Mouse (Mus musculus) kidney, adult 9 months (tissue): ENCODE measurements at regions not wholly inside any gene's neighbourhood (a gene's known extent, or its start where the extent isn't known, plus 50 kb on each side); places are given as distances from the start of the nearest gene placed in this dataset.

Experiments
- DNase-seq: peaks from one replicate; pipeline ENCODE4 v3.0.0; 2022

DNA sequence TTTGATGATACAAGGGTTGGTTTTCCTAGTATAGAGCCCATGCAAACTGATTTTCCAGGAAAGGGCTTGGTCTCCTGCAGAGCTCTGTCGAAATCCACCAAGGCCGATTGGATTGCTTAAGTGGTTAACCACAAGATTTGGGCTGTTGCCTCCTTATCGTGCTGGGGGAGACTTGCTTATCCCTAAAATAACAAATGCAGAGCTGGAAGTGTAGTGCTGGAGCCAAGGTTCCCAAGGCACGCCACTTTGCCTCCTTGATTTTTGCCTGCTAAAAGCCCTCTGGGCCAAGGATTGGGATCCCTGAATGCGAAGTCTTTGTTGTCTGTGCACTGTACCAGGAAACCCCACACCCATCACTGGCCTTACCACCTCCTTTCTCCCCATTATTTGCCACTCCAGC is 52.8 kb upstream of the Tmem178 start:
- no peak for DNase-seq

DNA sequence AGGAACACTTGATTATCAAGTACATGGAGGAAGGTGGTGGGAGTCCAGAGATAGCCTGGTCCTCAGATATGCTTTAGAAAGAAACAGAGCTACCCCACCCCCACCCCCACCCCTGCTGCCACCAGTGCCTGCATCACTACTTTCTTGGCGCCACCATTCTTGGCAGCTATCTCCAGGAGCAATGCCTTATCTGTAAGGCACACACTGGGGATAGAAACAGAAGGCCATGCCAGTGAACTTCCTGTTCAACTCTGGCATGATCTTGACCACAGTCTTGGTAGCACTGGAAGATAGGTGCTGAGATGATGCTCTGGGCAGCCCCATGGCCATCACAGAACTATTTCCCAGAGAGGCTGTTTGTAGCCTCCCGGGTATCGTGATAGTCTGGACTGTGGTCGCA is 55.3 kb upstream of the Tmem178 start:
- no peak for DNase-seq

- DNase-seq = no peak
Observed at GRCm38 (mm10) chr17:80887749-80888119, 56.7 kb upstream of the Tmem178 start.

DNA sequence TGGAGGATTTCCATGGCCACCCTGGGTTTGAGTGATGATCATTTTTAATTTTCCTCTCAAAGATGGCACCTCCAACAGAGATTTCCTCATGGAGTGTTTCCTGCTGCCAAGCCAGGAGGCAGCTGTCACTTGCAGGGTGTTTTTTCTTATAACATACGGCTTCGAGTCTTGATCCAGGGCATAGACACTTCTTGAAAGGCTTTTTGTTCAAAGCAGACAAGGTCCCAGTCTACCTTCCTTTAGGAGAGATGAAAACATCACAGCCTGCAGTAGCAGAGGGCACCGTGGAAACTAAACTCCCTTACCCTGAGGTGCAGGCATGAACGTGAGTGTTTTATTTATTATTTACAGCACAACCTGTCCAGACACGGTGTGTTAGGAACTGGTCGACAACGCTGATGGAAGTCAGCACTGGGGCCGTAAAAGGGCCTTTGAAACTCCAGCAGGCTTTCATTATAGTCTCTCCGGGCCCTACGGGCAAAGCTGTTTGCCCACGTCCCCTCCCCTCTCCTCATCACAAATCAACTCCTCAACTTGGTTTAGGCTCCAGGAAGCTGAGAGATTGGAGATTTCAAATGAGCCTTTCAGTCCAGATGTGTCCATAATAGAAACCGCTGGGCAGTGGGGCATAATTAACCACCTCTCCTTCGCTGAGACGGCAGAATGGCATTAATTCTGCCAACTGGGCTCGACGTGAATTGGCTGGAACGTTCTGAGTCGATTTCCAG is 57.2 kb upstream of the Tmem178 start:
- no peak for DNase-seq

DNA sequence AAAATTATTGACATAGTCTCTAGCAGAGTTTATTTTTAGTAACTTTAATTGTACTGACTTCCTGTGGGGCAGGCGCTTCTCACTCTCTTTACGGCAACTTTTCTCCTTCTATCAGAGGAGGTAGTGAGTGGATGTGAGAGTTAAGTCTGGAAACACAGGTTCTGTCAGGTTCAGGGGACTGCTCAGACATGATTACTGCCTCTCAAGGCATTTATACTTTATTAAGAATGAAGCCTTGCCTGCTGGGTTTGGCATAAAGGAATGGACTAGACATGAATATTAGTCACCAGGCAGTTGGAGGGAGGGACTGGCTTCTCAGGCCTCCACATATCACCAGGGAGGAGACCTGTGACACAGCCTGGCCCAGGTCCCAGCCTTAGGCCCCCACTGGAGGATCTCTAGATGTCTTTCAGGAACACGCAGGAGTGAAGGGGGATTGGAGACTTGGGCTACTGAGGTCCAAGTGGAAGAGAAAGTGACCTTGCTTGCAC is 58.2 kb upstream of the Tmem178 start:
- no peak for DNase-seq

GRCm38 (mm10) chr17:80885706-80886105 is 58.7 kb upstream of the Tmem178 start:
- DNase-seq = no peak

DNA sequence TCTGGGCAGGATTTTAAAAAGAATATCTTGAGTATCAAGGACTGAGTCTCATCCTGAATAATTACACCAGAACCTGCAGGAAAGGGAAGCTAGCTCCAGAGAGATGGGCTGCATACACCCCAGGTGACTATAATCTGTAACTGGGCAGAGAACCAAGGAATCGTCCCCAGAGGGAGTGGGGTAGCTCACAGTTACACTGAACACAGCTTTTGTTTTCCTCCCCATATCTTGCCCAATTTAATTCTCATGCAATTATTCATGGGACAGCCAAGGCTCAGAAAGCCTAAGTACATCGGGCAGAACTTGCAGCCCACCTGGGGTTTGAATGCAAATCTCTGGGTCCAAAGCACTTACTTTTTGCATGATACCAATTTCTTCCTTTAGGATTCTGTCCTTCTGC is 59.5 kb upstream of the Tmem178 start:
- DNase-seq = no peak

DNA sequence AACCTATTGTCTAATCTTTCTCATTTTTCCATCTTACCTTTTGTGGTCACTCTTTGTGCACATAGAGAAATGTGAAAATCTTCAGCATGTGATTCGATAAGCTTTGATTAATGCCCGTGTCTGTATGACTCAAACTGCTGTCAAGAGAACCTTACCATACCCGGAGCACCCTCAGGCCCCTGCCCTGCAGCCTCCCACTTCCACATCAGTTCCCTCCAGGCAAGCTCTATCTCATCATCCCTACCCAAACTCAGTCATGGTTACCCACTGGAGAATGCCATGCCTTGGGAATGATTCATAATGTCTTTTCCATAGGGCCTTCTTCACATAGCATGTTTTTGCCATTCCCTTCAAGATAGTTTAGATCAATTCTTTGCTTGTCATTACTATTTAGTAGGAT is 62.0 kb upstream of the Tmem178 start:
- DNase-seq = no peak

GRCm38 (mm10) chr17:80880325-80880724 is 64.1 kb upstream of the Tmem178 start:
- DNase-seq = no peak

DNA sequence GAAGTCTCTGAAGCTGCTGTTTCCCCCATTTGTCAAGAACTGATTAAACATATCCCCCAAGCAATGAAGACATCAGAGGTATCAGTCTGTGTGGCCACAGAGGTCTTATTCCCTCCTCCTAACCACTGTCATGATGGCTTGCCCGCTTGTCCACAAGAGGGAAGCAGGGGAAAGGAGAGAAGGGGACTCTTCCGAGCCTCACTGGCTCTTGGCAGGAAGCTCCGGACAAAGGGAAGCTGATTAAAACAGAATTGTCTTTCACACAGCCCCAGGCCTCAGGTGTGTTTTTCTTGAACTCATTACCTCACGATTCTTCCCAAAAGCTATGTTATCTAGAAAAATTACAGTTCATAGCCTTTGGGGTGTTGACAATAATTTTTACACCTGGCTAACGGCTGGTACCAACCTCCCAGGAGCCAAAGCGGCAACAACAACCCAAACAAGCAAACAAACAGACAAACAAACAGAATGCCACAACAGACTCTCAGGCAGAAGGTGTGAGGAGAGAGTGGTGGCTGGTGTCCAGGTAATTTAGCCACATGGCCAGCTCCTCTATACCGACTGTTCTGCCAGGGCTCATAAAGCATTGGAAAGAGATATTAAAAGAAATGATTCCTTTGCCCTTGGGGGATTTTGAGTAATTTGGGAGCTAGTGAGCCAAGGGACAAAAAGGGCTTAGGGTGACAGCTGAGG is 68.9 kb upstream of the Tmem178 start:
- peak; percentile 67 for DNase-seq

- DNase-seq = no peak
Observed at GRCm38 (mm10) chr17:80870965-80871364, 73.5 kb upstream of the Tmem178 start.

- no peak for DNase-seq
Observed at GRCm38 (mm10) chr17:80862338-80862737, 82.1 kb upstream of the Tmem178 start.

GRCm38 (mm10) chr17:80846996-80847810 is 97.2 kb upstream of the Tmem178 start:
- DNase-seq = peak; percentile 63

GRCm38 (mm10) chr17:80845349-80845748 is 99.1 kb upstream of the Tmem178 start:
- DNase-seq = no peak

GRCm38 (mm10) chr17:80841903-80842302 is 102.5 kb upstream of the Tmem178 start:
- no peak for DNase-seq

GRCm38 (mm10) chr17:80840896-80841295 is 103.5 kb upstream of the Tmem178 start:
- no peak for DNase-seq

- DNase-seq = no peak
Observed at GRCm38 (mm10) chr17:80840452-80840851, 104.0 kb upstream of the Tmem178 start.

GRCm38 (mm10) chr17:80834701-80835100 is 106.4 kb upstream of the Map4k3 start:
- no peak for DNase-seq

DNA sequence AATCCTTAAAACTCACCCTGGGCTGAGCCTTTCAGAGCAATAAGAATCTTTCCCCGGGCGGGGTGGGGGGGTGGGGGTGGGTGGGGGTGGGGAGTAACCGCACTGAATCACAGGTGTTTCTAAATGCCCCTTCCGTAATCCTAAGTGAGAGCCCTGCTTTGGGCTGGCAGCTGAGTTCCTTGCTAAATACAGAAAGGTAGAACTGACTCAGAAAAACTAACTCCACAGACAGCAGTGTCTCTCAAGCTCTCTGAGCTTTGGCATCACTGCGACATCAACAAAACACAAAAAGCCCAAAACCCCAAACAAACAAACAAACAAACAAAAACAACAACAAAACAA is 105.9 kb upstream of the Map4k3 start:
- no peak for DNase-seq

DNA sequence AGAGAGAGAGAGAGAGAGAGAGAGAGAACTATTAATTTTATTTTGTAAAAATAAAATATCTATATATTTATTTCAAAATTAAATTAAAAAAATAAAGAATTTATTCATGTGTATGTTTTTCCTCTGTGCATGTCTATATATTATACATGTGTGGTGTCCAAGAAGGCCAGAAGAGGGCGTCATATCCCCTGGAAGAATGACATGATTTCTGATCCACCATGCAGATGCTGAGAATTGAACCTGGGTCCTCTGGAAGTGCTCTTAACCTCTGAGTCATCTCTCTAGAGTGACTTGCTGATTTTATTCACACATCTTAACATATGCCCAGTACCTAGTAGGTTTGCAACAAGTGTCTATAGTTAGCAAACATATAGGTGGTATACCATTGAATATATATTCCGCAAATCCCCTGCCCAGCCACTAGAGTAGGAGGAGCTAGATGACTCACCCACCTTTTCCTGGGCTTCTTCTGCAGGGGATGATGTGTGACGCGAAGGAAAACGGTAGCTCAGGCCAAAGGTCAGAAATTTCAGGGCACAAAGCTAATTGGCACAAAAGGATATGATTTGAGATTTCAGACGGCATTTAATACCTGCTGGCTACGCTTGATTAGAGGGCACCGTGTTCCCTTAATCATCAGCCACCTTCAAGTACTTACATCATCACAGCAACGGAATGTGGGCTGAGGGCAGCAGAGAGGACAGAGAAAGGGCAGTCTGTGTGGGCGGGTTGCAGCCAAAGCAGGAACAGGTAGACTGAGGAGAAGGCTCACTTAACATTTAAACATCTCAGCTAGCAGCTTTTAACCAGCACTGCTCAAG is 105.3 kb upstream of the Map4k3 start:
- peak; percentile 56 for DNase-seq

DNA sequence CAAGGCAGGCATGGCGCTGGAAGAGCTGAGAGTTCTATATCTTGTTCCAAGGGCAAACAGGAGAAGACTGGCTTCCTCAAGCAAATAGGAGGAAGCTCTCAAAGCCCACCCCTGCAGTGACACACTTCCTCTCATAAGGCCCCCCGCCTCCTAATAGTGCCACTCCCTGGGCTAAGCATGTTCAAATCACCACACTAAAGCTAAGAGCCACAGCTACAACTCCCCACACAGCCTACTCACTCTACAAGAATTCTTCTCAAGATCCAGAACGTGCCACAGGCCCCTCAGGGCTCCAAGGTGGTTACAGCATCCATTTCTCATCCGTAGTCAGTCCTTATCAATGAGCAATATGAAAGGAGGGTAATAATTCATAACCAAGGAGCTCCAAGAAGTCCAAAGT is 103.4 kb upstream of the Map4k3 start:
- no peak for DNase-seq

GRCm38 (mm10) chr17:80827896-80828295 is 99.6 kb upstream of the Map4k3 start:
- no peak for DNase-seq

DNA sequence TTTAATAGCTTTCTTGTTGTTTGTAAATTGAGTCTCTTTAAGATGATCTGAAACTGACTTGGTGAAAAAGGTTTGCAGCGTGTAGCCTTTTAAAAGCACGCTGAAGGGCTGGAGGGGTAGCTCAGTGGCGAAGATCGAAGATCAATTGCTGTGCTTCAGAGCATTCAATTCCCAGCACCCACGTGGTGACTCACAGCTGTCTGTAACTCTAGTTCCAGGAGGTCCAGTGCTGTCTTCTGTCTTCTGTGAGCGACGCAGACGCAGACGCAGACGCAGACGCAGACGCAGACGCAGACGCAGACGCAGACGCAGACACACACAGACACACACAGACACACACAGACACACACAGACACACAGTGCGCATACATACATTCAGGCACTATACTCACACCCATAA is 99.1 kb upstream of the Map4k3 start:
- no peak for DNase-seq
